Mouse (Mus musculus) CH12.LX (cell line): ENCODE data around the gene Olfr460.

Source experiments
- CTCF ChIP-seq, 2 experiments: IDR thresholded peaks in 1 of 2; conservative IDR thresholded peaks in 1 of 2; 2 replicates each; pipeline ENCODE4 v1.5.1; 2011 to 2012; ENCODE audit warnings: low read depth in 2 of 2, low read length in 2 of 2, improper control_type of control experiment in 1 of 2, inconsistent platforms in 1 of 2, mild to moderate bottlenecking in 1 of 2, moderate library complexity in 1 of 2
- MAZ ChIP-seq: IDR thresholded peaks from 2 replicates; pipeline ENCODE4 v1.6.1; 2012; ENCODE audit warnings: low read depth, mild to moderate bottlenecking, inconsistent platforms, low read length, improper control_type of control experiment, moderate library complexity
- RAD21 ChIP-seq: IDR thresholded peaks from 2 replicates; pipeline ENCODE4 v1.6.1; 2011; ENCODE audit warnings: low read depth, mild to moderate bottlenecking, low read length, improper control_type of control experiment, moderate library complexity
- TBP ChIP-seq: conservative IDR thresholded peaks from 2 replicates; pipeline ENCODE4 v1.6.1; 2011; ENCODE audit warnings: low read depth, low read length, improper control_type of control experiment
- UBTF ChIP-seq: IDR thresholded peaks from 2 replicates; pipeline ENCODE4 v1.6.1; 2012; ENCODE audit warnings: low read depth, mild to moderate bottlenecking, inconsistent platforms, low read length, improper control_type of control experiment, moderate library complexity
- USF1 ChIP-seq: IDR thresholded peaks from 2 replicates; pipeline ENCODE4 v1.6.1; 2014; ENCODE audit warnings: low read depth, mild to moderate bottlenecking, inconsistent platforms, low read length, improper control_type of control experiment

GRCm38 (mm10) chr6:40594804-40595550 lies 25.7 kb downstream of the Olfr460 start:
- no peak for TF ChIP-seq RAD21
- no peak for TF ChIP-seq CTCF (conservative IDR thresholded peaks at IDR 0.05 in 1 of 2, IDR thresholded peaks at IDR 0.05 in 1 of 2; ENCODE audit: low read depth in 2 of 2, low read length in 2 of 2)
- TF ChIP-seq MAZ: peak; percentile 55; the same call in 1 of the 2 replicates
- TF ChIP-seq USF1: peak; percentile 5; the same call in 1 of the 2 replicates
- TF ChIP-seq UBTF: no peak
- TF ChIP-seq TBP: 0 out of 2 replicates have a peak, but pooled peaks have one; percentile 14
